Mouse (Mus musculus) hindbrain, embryonic 14.5 days (tissue): ENCODE results near the gene Thbs3. TPM values are rescaled to one million over a fixed set of nuclear protein-coding genes. Genes with fewer than 3 reads are reported as not detected.
A peak's percentile ranks its signal among the peaks of the same experiment; 100 is the strongest.

Source experiments
- ATAC-seq: fragments of 200-750 bp; cut with Nextera tagmentation; 2 replicates; pipeline ENCODE4 v1.8.0; 2017; ENCODE audit warnings: moderate number of reproducible peaks, mild to moderate bottlenecking, moderate TSS enrichment, moderate library complexity; ENCODE audit not compliant: low FRiP score
- DNase-seq: peaks from one replicate; pipeline ENCODE4 v3.0.0-alpha.2; 2015; ENCODE audit warnings: low spot score
- H3K27ac ChIP-seq: fragments of 300-500 bp; sonication (generic); 2 replicates; pipeline ENCODE4 v1.5.1; 2014; ENCODE audit warnings: mild to moderate bottlenecking, moderate library complexity
- H3K27me3 ChIP-seq: fragments of 300-500 bp; sonication (generic); 2 replicates; pipeline ENCODE4 v1.6.1; 2014; ENCODE audit warnings: mild to moderate bottlenecking, low read length, mixed read lengths; ENCODE audit not compliant: control insufficient read depth, insufficient read depth
- H3K36me3 ChIP-seq: fragments of 300-500 bp; sonication (generic); replicated peaks from 2 replicates; pipeline ENCODE4 v1.6.1; 2014; ENCODE audit not compliant: control insufficient read depth, insufficient read depth
- H3K4me1 ChIP-seq: fragments of 300-500 bp; sonication (generic); replicated peaks from 2 replicates; pipeline ENCODE4 v1.6.1; 2014; ENCODE audit warnings: antibody characterized with exemption, low read length, mixed read lengths; ENCODE audit not compliant: control insufficient read depth, insufficient read depth
- H3K4me2 ChIP-seq: fragments of 300-500 bp; sonication (generic); replicated peaks from 2 replicates; pipeline ENCODE4 v1.6.1; 2014; ENCODE audit warnings: mild to moderate bottlenecking, moderate library complexity
- H3K4me3 ChIP-seq: fragments of 300-500 bp; sonication (generic); replicated peaks from 2 replicates; pipeline ENCODE4 v1.5.1; 2014; ENCODE audit warnings: mild to moderate bottlenecking, low read length
- H3K9ac ChIP-seq: fragments of 300-500 bp; sonication (generic); 2 replicates; pipeline ENCODE4 v1.6.1; 2014
- H3K9me3 ChIP-seq: fragments of 300-500 bp; sonication (generic); 2 replicates; pipeline ENCODE4 v1.6.1; 2016; ENCODE audit warnings: low read length; ENCODE audit not compliant: control insufficient read depth
- WGBS: fragments of 180-500 bp; shearing (Covaris S2); extraction: QIAGEN DNeasy Blood & Tissue Kit; methylation state at CpG from one replicate; pipeline ENCODE4 v1.1.7; 2014; 5-methylcytosine and 5-hydroxymethylcytosine counted together
- polyA plus RNA-seq: library from polyadenylated mRNA; unstranded; fragments of >200 nt; fragmentation: Nextera tagmentation; extraction: Ambion mirVana; gene quantifications from 2 replicates; pipeline ENCODE4 v1.2.1, GENCODE M21; 2014

The Thbs3 gene
- 29.0 and 31.0 TPM in 2 replicates for polyA plus RNA-seq

DNA sequence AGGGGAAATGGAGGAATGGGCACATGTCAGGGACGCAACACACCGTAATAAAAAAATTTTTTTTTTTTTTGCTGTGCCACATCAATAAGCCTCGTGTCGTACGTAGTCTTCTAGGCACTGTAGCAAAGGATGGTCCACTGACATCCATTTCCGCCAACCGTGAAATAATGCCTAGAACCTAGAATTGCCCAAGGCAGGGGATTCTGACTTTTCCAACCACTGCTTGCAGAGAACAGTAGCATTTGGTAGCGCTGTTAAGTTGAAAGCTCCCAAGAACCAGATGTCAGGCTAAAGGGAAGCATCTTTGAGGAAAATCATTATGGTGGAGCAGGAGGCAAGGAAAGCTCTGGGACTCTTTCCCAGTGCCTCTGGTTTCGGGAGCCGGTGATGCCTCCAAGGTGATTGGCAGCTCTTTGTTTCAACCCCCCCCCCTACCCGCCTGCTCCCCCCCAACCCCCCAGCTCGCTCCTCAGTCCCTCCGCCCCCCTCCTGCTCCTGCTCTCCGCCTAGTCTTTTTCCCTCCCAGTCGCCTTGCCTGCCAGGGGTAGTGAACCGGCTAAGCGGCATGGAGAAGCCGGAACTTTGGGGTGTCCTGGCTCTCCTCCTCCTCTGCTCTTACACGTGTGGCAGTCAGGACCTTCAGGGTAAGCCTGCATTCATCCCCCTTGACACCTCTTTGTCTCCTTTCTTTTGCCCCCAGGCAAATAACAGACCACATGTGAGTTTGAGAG is at the start of gene Thbs3:
Thbs3 (plus strand) TSS at position 500 of the 731 bp plus-strand sequence.
- no peak for ATAC-seq

DNA sequence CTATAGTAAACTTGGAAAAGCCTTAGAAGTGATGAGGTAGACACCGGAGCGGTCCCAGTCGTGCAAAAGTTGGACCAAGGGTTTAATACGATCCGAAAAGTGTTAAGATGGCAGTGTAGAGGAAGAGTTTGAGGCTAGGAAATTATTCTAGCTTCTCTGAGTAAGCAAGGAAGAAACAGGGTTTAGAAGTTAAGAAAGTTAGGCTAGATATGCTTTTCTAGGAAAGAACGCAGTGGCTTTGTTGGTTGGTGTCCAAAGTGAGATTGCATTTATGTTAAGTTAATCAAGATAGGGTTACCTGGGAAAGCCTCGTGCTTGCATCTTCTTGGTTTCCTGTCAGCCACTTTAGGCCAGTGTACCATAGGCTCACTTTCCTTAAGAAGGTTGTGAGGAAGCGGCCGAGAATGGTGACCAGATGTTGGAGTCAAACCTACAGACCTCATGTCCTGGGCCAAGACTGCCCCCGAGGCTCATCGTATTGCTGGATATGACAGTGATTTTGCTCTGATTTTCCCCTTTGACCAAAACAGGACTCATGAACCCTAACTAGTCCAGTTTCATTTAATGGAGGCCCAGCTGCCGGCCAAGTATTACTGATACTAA is 49.6 kb upstream of the Thbs3 start:
- 26% methylated on average over 12 of the region's 12 CpGs for WGBS
- peak overlapping the region; percentile 83 for H3K4me2 ChIP-seq
- ATAC-seq = no peak
- H3K4me3 ChIP-seq = peak overlapping the region; percentile 97
- peak overlapping the region; percentile 95 for H3K27ac ChIP-seq
- peaks cover 37% of the 10 kb centered on the region for H3K36me3 ChIP-seq
- H3K9me3 ChIP-seq = no peaks in the 10 kb centered on the region
- no peak for DNase-seq
- no peaks in the 10 kb centered on the region for H3K27me3 ChIP-seq
- peak overlapping the region; percentile 96 for H3K9ac ChIP-seq
- peaks cover 20% of the 10 kb centered on the region; the same call in 1 of the 2 replicates for H3K4me1 ChIP-seq

More for the DNA sequence above, at the start of gene Thbs3:
- peak within 1 kb of the TSS; percentile 82 for H3K9ac ChIP-seq
- WGBS = under 1% methylated on average over 15 of the region's 19 CpGs
- peaks cover 19% of the 10 kb centered on the region for H3K4me1 ChIP-seq
- peaks cover 13% of the 10 kb centered on the region; the same call in 1 of the 2 replicates for H3K36me3 ChIP-seq
- peak within 1 kb of the TSS; percentile 87 for H3K4me2 ChIP-seq
- peak within 1 kb of the TSS; percentile 79 for H3K4me3 ChIP-seq
- H3K27ac ChIP-seq = peak within 1 kb of the TSS; percentile 99
- no peaks in the 10 kb centered on the region for H3K27me3 ChIP-seq
- no peaks in the 10 kb centered on the region for H3K9me3 ChIP-seq
- DNase-seq = peak; percentile 43

DNA sequence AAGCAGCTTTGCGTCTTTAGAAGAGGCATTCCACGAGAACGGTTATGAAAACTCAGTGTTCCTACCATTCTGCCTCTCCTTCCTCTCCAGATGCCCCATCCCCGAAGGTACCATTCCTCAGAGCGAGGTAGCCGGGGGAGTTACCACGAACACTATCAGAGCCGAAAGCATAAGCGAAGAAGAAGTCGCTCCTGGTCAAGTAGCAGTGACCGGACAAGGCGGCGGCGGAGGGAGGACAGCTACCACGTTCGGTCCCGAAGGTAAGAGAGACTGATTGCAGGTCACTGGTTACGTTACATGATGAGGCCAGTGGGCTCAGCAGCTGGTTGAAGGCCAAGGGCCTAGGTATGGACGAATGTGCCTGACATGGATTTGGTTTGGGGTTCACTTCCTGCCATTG is 48.0 kb upstream of the Thbs3 start:
- peaks cover 20% of the 10 kb centered on the region; the same call in 1 of the 2 replicates for H3K4me1 ChIP-seq
- H3K9ac ChIP-seq = no peak overlapping the region
- H3K4me3 ChIP-seq = no peak overlapping the region
- 94% methylated on average over 19 of the region's 19 CpGs for WGBS
- peaks cover 53% of the 10 kb centered on the region for H3K36me3 ChIP-seq
- no peak overlapping the region for H3K4me2 ChIP-seq
- no peak overlapping the region for H3K27ac ChIP-seq
- ATAC-seq (no peak), DNase-seq (no peak)
- H3K9me3 ChIP-seq = no peaks in the 10 kb centered on the region
- H3K27me3 ChIP-seq = no peaks in the 10 kb centered on the region

DNA sequence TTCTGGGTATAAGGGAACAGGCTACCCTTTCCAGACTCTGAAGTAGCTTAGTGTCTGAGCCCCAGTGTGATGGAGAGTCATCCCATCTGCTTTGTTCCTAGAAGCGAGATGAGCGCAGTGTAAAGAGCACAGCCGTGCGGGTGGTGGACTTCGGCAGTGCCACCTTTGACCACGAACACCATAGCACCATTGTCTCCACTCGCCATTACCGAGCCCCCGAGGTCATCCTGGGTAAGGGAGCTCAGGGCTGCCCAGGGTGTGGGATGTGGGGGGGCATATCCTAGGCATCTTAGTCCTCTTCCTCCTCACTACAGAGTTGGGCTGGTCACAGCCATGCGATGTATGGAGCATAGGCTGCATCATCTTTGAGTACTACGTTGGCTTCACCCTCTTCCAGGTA is 40.1 kb upstream of the Thbs3 start:
- DNase-seq (no peak), ATAC-seq (no peak)
- peaks cover 8% of the 10 kb centered on the region for H3K4me1 ChIP-seq
- H3K4me3 ChIP-seq = no peak overlapping the region
- H3K9ac ChIP-seq = no peak overlapping the region
- H3K36me3 ChIP-seq = peaks cover 79% of the 10 kb centered on the region
- H3K9me3 ChIP-seq = no peaks in the 10 kb centered on the region
- H3K27ac ChIP-seq = no peak overlapping the region
- 92% methylated on average over 11 of the region's 11 CpGs for WGBS
- H3K4me2 ChIP-seq = no peak overlapping the region
- H3K27me3 ChIP-seq = no peaks in the 10 kb centered on the region

DNA sequence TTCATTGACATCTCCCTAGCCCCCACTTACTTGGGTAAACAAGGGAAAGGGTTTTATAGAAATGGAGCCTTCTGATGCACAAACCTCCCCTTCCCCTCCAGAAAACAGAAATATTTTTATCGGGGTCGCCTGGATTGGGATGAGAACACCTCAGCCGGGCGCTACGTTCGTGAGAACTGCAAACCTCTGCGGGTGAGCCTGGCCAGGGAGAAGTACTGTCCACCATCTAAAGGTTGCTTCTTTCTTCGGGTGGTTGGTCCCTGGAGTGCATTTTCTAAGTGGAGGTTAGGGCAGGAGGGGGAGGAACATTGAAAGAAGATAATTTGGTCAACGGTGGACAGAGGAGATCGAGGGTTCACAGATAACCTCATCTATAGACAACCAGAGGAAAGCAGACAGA is 39.4 kb upstream of the Thbs3 start:
- no peak overlapping the region for H3K4me2 ChIP-seq
- H3K36me3 ChIP-seq = peaks cover 79% of the 10 kb centered on the region
- no peak overlapping the region for H3K27ac ChIP-seq
- H3K4me3 ChIP-seq = no peak overlapping the region
- DNase-seq = no peak
- ATAC-seq = no peak
- no peaks in the 10 kb centered on the region for H3K9me3 ChIP-seq
- H3K27me3 ChIP-seq = no peaks in the 10 kb centered on the region
- no peak overlapping the region for H3K9ac ChIP-seq
- H3K4me1 ChIP-seq = peaks cover 8% of the 10 kb centered on the region
- WGBS = 95% methylated on average over 10 of the region's 10 CpGs

DNA sequence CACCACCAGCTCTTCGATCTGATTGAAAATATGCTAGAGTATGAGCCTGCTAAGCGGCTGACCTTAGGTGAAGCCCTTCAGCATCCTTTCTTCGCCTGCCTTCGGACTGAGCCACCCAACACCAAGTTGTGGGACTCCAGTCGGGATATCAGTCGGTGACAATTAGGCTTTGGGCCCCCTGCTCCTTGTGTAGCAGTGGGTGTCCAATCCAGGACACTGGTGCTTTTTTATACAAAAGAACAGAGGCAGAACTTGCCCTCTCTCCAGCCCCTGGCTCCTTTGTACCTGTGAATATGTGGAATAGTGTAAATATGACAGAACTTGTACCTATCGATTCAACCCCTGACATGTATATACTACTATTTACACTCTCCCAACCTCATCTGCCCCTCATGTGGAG is 38.6 kb upstream of the Thbs3 start:
- H3K27ac ChIP-seq = no peak overlapping the region
- DNase-seq = no peak
- H3K36me3 ChIP-seq = peaks cover 79% of the 10 kb centered on the region
- peaks cover 8% of the 10 kb centered on the region for H3K4me1 ChIP-seq
- ATAC-seq = no peak
- no peaks in the 10 kb centered on the region for H3K9me3 ChIP-seq
- no peak overlapping the region for H3K4me2 ChIP-seq
- H3K4me3 ChIP-seq = no peak overlapping the region
- WGBS = 83% methylated on average over 7 of the region's 7 CpGs
- H3K9ac ChIP-seq = no peak overlapping the region
- H3K27me3 ChIP-seq = no peaks in the 10 kb centered on the region

DNA sequence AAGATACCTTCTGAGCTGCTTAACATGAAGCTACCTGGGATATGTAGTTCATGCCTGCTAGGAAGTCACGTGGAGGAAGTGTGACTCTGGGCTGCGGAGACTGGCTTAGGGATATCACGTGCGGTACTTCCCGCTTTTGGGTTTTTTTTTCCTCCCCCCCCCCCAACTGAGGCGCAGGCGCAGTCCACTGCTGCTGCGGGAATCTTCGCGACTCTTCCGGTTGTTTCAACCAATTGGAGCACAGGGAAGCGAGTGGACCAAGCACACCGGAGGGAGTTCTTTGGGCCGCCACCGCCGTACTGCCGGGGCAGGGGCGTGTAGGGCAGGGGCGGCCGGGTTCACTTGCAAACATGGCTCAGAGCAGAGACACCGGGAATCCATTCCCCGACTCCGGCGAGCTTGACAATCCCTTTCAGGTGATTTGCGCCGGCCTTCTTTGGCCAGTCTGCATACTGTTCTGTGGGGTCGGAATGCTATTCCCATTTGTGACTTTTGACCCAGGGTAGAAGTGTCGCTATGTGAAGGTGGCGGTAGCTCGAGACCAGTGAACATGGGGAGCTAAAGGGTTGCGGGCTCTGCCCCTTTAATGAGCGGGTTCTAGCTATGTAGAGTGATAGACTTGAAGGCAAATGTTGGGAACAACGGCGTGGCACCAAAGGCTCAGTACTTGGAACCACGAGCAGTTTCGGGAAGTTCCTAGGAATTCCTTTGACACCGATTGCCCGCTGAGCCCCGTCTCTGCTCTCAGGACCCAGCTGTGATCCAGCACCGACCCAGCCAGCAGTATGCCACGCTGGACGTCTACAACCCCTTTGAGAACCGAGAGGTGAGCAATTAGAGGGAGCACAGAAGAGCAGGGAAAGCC is 37.5 kb upstream of the Thbs3 start, which contains the start of gene Scamp3:
Scamp3 (plus strand) TSS at position 232 of the 865 bp plus-strand sequence.
- peak within 1 kb of the TSS; percentile 61 for H3K27ac ChIP-seq
- H3K9me3 ChIP-seq = no peaks in the 10 kb centered on the region
- peak within 1 kb of the TSS; percentile 96 for H3K4me2 ChIP-seq
- peak within 1 kb of the TSS; percentile 77 for H3K9ac ChIP-seq
- under 1% methylated on average over 43 of the region's 43 CpGs for WGBS
- H3K4me1 ChIP-seq = peaks cover 8% of the 10 kb centered on the region
- peaks cover 77% of the 10 kb centered on the region for H3K36me3 ChIP-seq
- peak; percentile 96 for DNase-seq
- ATAC-seq = peak; percentile 96
- H3K27me3 ChIP-seq = no peaks in the 10 kb centered on the region
- H3K4me3 ChIP-seq = peak within 1 kb of the TSS; percentile 61

DNA sequence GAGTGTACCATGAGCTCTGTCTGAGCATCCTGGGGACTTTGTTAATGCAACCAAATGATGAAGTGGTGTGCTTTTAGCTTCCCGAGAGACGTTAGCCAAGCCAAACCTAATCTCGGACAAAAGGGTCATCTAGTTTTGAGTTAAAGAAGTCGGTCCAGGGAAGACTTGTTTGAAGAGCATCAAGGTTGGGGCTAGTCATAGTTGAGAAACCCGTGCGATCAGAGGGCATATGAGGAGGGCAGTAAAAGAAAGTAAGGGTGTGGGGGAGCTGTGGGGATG is 36.9 kb upstream of the Thbs3 start:
- no peak for ATAC-seq
- Histone ChIP-seq H3K27ac (peak overlapping the region; percentile 61), H3K9ac (peak overlapping the region; percentile 77), H3K9me3 (no peaks in the 10 kb centered on the region), H3K36me3 (peaks cover 71% of the 10 kb centered on the region), H3K4me3 (peak overlapping the region; percentile 61), H3K4me1 (peaks cover 8% of the 10 kb centered on the region), H3K27me3 (no peaks in the 10 kb centered on the region), H3K4me2 (peak overlapping the region; percentile 96)
- 10% methylated on average over 6 of the region's 6 CpGs for WGBS
- DNase-seq = no peak

DNA sequence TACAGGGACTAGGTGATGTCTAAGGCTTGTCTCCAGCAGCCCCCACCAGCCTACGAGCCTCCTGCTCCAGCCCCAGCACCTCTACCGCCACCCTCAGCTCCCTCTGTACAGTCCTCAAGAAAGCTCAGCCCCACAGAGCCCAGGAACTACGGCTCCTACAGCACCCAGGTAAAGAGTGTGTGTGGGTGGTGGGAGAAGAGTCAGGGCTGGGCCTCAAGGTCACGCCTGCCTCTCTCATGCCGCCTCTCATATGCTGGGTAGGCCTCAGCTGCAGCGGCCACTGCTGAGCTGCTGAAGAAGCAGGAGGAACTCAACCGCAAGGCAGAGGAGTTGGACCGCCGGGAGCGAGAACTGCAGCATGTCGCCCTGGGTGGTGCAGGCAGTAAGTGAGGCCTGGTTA is 35.9 kb upstream of the Thbs3 start:
- ATAC-seq (no peak), DNase-seq (no peak)
- H3K27me3 ChIP-seq = no peaks in the 10 kb centered on the region
- H3K27ac ChIP-seq = no peak overlapping the region
- peaks cover 12% of the 10 kb centered on the region for H3K4me1 ChIP-seq
- peaks cover 61% of the 10 kb centered on the region for H3K36me3 ChIP-seq
- WGBS = 94% methylated on average over 11 of the region's 11 CpGs
- no peaks in the 10 kb centered on the region for H3K9me3 ChIP-seq
- peak overlapping the region; percentile 77; the same call in 1 of the 2 replicates for H3K9ac ChIP-seq
- no peak overlapping the region for H3K4me2 ChIP-seq
- H3K4me3 ChIP-seq = no peak overlapping the region
